Mouse (Mus musculus) embryonic fibroblast, embryonic 13.5 days (primary cell): ENCODE data around the gene Rom1. TPM values are rescaled to one million over a fixed set of nuclear protein-coding genes. Genes with fewer than 3 reads are reported as not detected.

Experiments
- H3K27ac ChIP-seq: 2 replicates; pipeline ENCODE4 v1.5.1; 2012; ENCODE audit warnings: low read length, control low read depth, inconsistent platforms; ENCODE audit not compliant: insufficient read depth
- H3K4me1 ChIP-seq: 2 replicates; pipeline ENCODE4 v1.6.1; 2011; ENCODE audit warnings: low read length; ENCODE audit not compliant: control insufficient read depth, insufficient read depth
- H3K4me3 ChIP-seq: 2 replicates; pipeline ENCODE4 v1.5.1; 2011; ENCODE audit warnings: mild to moderate bottlenecking, control low read depth, low read length; ENCODE audit not compliant: insufficient read depth
- CTCF ChIP-seq: IDR thresholded peaks from 2 replicates; pipeline ENCODE4 v1.5.1; 2011; ENCODE audit warnings: mild to moderate bottlenecking, control low read depth, low read length, moderate library complexity, borderline replicate concordance; ENCODE audit not compliant: insufficient read depth
- POLR2A ChIP-seq: IDR thresholded peaks from 2 replicates; pipeline ENCODE4 v1.6.1; 2011; ENCODE audit warnings: low read depth, mild to moderate bottlenecking, control low read depth, low read length, moderate library complexity
- polyA plus RNA-seq: library from polyadenylated mRNA; stranded (reverse); fragments of >200 nt; gene quantifications from 2 replicates; pipeline ENCODE4 v1.2.4, GENCODE M21; 2011; ENCODE audit warnings: low read depth; ENCODE audit not compliant: missing spikeins, insufficient read length

Gene Rom1
- polyA plus RNA-seq, 1 experiment: 2.7 TPM

DNA sequence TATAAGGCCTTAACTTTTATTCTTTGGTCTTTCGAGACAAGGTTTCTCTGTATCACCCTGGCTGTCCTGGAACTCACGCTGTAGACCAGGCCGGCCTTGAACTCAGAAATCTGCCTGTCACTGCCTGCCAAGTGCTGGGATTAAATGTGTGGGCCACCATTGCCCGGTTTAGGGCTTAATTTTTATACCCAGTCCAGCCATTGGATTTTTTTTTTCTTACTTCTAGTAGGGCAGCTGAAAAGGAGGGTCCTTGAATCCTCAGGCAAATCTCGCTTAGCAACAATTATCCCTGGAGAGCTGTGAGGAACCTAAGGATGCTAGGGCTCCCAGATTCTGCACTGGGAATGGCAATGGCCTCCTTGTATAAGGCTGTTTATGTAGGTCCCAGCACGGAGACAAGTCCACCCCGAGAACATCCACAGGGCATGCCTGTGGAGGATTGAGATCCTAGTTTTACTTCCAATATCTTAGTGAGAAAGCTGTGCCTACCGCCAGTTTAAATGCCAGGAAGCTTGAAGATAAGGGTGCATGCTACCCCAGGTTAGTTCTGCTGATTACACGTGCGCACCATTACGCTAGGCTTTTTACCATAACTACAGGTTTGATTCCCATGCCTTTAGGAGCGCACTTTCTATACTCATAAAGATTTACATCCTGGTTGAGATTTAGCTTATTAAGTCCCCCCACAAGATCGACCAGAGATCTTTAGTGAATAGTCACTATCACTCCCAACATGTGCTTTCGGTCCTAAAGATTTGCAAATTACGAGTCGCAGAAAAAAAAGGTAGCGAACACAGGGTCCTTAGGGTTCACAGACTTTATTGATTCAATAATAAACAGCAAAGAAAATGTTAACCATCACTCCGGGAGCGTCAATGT, 41.3 kb downstream of the Rom1 start:
- peak overlapping the region; percentile 82 for H3K27ac ChIP-seq
- H3K4me1 ChIP-seq: peaks cover 4% of the 10 kb centered on the region; the same call in 1 of the 2 replicates
- H3K4me3 ChIP-seq: peak overlapping the region; percentile 95
- TF ChIP-seq CTCF: no peak
- peak; percentile 53 for TF ChIP-seq POLR2A

DNA sequence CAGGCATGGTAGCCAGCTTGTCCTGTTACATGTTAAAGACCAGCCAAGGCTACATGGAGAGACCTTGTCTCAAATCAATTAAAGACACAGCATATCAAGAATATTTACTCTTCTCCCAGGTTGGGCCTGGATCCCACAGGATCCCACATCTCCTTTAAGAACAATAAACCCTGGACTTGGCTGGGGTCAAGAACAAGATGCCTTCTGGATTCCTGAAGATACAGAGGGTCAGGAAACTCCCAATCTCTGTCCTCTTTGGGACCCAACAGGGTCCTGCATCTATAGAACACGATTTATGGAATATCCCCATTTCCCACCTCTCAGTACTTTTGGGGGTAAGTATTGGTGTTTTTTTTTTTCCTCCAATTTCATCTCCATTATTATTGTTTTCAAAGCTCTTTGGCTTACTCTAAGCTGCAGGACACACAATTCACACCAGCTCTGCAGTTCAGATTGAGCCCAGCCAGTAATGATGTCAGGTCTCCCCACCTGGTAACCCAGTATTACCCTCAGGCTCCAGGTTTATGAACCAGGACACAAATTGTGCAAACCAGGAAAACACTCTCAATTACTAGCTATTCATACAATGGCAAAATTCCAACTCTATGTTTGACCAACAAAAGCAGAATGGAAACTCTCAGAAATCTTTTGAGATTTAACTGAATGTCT, 42.1 kb downstream of the Rom1 start:
- Histone ChIP-seq H3K4me1 (peaks cover 4% of the 10 kb centered on the region; the same call in 1 of the 2 replicates), H3K4me3 (no peak overlapping the region), H3K27ac (peak overlapping the region; percentile 58; the same call in 1 of the 2 replicates)
- TF ChIP-seq CTCF: no peak
- peak; percentile 40 for TF ChIP-seq POLR2A

GRCm38 (mm10) chr19:8883616-8884015, 45.5 kb downstream of the Rom1 start, which contains the start of the genes Lbhd1 and Gm49403:
Gene Lbhd1, plus strand, starts transcription at chr19:8883732.
Gene Gm49403, plus strand, starts transcription at chr19:8883930.
- no peaks in the 10 kb centered on the region for H3K4me1 ChIP-seq
- TF ChIP-seq CTCF: no peak
- TF ChIP-seq POLR2A: no peak
- no peak within 1 kb of the TSS for H3K4me3 ChIP-seq
- H3K27ac ChIP-seq: no peak within 1 kb of the TSS

DNA sequence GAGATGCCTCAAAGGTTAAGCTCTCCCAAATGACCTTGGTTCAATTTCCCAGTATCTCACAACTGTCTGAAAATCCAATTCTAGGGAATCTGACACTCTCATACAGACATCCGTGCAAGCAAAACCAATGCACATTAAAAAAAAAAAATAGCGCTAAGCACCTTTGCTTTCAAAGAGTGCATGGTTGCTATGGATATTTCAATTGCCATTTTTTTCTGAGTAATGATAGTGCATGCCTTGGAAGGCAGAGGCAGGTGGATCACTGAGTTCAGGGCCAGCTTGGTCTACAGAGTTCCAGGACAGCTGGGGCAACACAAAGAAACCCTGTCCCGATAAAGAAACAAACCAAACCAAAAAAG, 48.1 kb downstream of the Rom1 start:
- H3K4me1 ChIP-seq: no peaks in the 10 kb centered on the region
- H3K4me3 ChIP-seq: peak overlapping the region; percentile 70; the same call in 1 of the 2 replicates

GRCm38 (mm10) chr19:8880311-8881033, 48.7 kb downstream of the Rom1 start, which contains the start of gene Uqcc3:
Gene Uqcc3, minus strand, starts transcription at chr19:8880923.
- peak; percentile 86 for TF ChIP-seq POLR2A
- no peak for TF ChIP-seq CTCF
- Histone ChIP-seq H3K4me3 (peak within 1 kb of the TSS; percentile 70), H3K4me1 (no peaks in the 10 kb centered on the region), H3K27ac (peak within 1 kb of the TSS; percentile 47)

More for the DNA sequence above, 48.1 kb downstream of the Rom1 start:
- TF ChIP-seq POLR2A (no peak), CTCF (no peak)
- no peak overlapping the region for H3K27ac ChIP-seq

Other genes with a start within 250 kb of the Rom1 start
- gene Slc3a2, start 206.0 kb downstream of the Rom1 start, polyA plus RNA-seq: 203 and 309 TPM in 2 replicates
- gene Wdr74, start 193.5 kb downstream of the Rom1 start, polyA plus RNA-seq: 46.5 and 52.3 TPM in 2 replicates
- gene 1700092M07Rik, start 188.6 kb downstream of the Rom1 start, polyA plus RNA-seq: not detected in 2 replicates
- 97.6 and 114 TPM in 2 replicates for gene Stx5a, start 187.9 kb downstream of the Rom1 start, polyA plus RNA-seq
- 172 and 183 TPM in 2 replicates for gene Nxf1, start 172.3 kb downstream of the Rom1 start, polyA plus RNA-seq
- gene Tmem223, start 158.4 kb downstream of the Rom1 start, polyA plus RNA-seq: 34.7 and 36.7 TPM in 2 replicates
- 41.7 and 49.2 TPM in 2 replicates for gene Tmem179b, start 154.9 kb downstream of the Rom1 start, polyA plus RNA-seq
- gene Taf6l, start 142.9 kb downstream of the Rom1 start, polyA plus RNA-seq: 15.7 and 22.7 TPM in 2 replicates
- 93.9 and 96.0 TPM in 2 replicates for gene Polr2g, start 130.8 kb downstream of the Rom1 start, polyA plus RNA-seq
- 1.4 and 2.0 TPM in 2 replicates for gene Zbtb3, start 126.8 kb downstream of the Rom1 start, polyA plus RNA-seq
- 52.8 and 68.7 TPM in 2 replicates for gene Ttc9c, start 110.0 kb downstream of the Rom1 start, polyA plus RNA-seq
- gene Hnrnpul2, start 109.3 kb downstream of the Rom1 start, polyA plus RNA-seq: 78.5 and 98.7 TPM in 2 replicates
- gene AC129217.1, start 99.6 kb downstream of the Rom1 start, polyA plus RNA-seq: 43.8 and 73.0 TPM in 2 replicates
- 41.2 and 50.0 TPM in 2 replicates for gene Bscl2, start 91.9 kb downstream of the Rom1 start, polyA plus RNA-seq
- not detected in 2 replicates for gene Gng3, start 90.2 kb downstream of the Rom1 start, polyA plus RNA-seq
- 5.9 and 9.0 TPM in 2 replicates for gene Lrrn4cl, start 78.6 kb downstream of the Rom1 start, polyA plus RNA-seq
- gene Ubxn1, start 57.9 kb downstream of the Rom1 start, polyA plus RNA-seq: 104 and 112 TPM in 2 replicates
- gene Uqcc3, start 48.4 kb downstream of the Rom1 start, polyA plus RNA-seq: 16.3 and 22.3 TPM in 2 replicates
- 11.7 and 28.6 TPM in 2 replicates for gene Lbhd1, start 45.6 kb downstream of the Rom1 start, polyA plus RNA-seq
- not detected in 2 replicates for gene Gm49403, start 45.4 kb downstream of the Rom1 start, polyA plus RNA-seq
- 61.7 and 68.8 TPM in 2 replicates for gene 1810009A15Rik, start 40.5 kb downstream of the Rom1 start, polyA plus RNA-seq
- 16.8 and 18.4 TPM in 2 replicates for gene Gm49416, start 40.4 kb downstream of the Rom1 start, polyA plus RNA-seq
- gene Ints5, start 36.4 kb downstream of the Rom1 start, polyA plus RNA-seq: 20.2 and 23.1 TPM in 2 replicates
- gene Ganab, start 31.3 kb downstream of the Rom1 start, polyA plus RNA-seq: 176 and 190 TPM in 2 replicates
- gene B3gat3, start 9.0 kb downstream of the Rom1 start, polyA plus RNA-seq: 26.7 and 28.9 TPM in 2 replicates
- 26.2 and 28.2 TPM in 2 replicates for gene Eml3, start 196 bp upstream of the Rom1 start, polyA plus RNA-seq
- gene Mta2, start 12.5 kb upstream of the Rom1 start, polyA plus RNA-seq: 101 and 102 TPM in 2 replicates
- gene Tut1, start 24.5 kb upstream of the Rom1 start, polyA plus RNA-seq: 16.8 and 19.7 TPM in 2 replicates
- 882 and 905 TPM in 2 replicates for gene Eef1g, start 37.7 kb upstream of the Rom1 start, polyA plus RNA-seq
- gene Ahnak, start 59.9 kb upstream of the Rom1 start, polyA plus RNA-seq: 559 and 687 TPM in 2 replicates
- gene Scgb1a1, start 158.6 kb upstream of the Rom1 start, polyA plus RNA-seq: not detected in 2 replicates
- 2.8 and 3.3 TPM in 2 replicates for gene Asrgl1, start 206.3 kb upstream of the Rom1 start, polyA plus RNA-seq